Mouse (Mus musculus) heart, adult 2 months (tissue): Measurements from ENCODE around the gene Cntn1. TPM values are rescaled to one million over a fixed set of nuclear protein-coding genes. Genes with fewer than 3 reads are reported as not detected.
A peak's percentile ranks its signal among the peaks of the same experiment; 100 is the strongest.
"Not testable (repeated sequence)": the region's sequence is repeated elsewhere in the genome, so short reads cannot be mapped to it uniquely, and the experiment has no call there.

ENCODE experiments used
- DNase-seq, 2 experiments: peaks; one replicate each; pipeline ENCODE4 v3.0.0; 2021
- H3K27ac ChIP-seq: fragments of 200-600 bp; 2 replicates; pipeline ENCODE4 v1.8.1; 2022
- H3K27me3 ChIP-seq: fragments of 200-500 bp; 2 replicates; pipeline ENCODE4 v1.6.1; 2012; ENCODE audit warnings: mild to moderate bottlenecking, low read length, inconsistent platforms, mixed read lengths; ENCODE audit not compliant: control insufficient read depth, insufficient read depth
- H3K36me3 ChIP-seq: fragments of 200-500 bp; 2 replicates; pipeline ENCODE4 v1.6.1; 2012; ENCODE audit warnings: low read length, inconsistent platforms; ENCODE audit not compliant: control insufficient read depth, insufficient read depth
- H3K4me1 ChIP-seq: fragments of 200-500 bp; 2 replicates; pipeline ENCODE4 v1.6.1; 2011; ENCODE audit warnings: low read length; ENCODE audit not compliant: control insufficient read depth, insufficient read depth
- H3K4me3 ChIP-seq: fragments of 200-600 bp; 2 replicates; pipeline ENCODE4 v1.8.1; 2022
- H3K79me2 ChIP-seq: fragments of 200-500 bp; replicated peaks from 2 replicates; pipeline ENCODE4 v1.6.1; 2012; ENCODE audit warnings: mild to moderate bottlenecking, inconsistent platforms, low read length, moderate library complexity, mixed read lengths; ENCODE audit not compliant: control insufficient read depth, insufficient read depth
- H3K9ac ChIP-seq: fragments of 200-500 bp; 2 replicates; pipeline ENCODE4 v1.6.1; 2012; ENCODE audit warnings: low read depth, mild to moderate bottlenecking, control low read depth, inconsistent platforms, low read length, mixed read lengths
- CTCF ChIP-seq: fragments of 200-600 bp; IDR thresholded peaks from 2 replicates; pipeline ENCODE4 v1.8.1; 2022; ENCODE audit warnings: antibody characterized with exemption, mild to moderate bottlenecking, moderate library complexity
- EP300 ChIP-seq: fragments of 200-500 bp; IDR thresholded peaks from 2 replicates; pipeline ENCODE4 v1.6.1; 2011; ENCODE audit warnings: low read depth, low read length, control low read depth; ENCODE audit not compliant: insufficient read depth
- POLR2A ChIP-seq: fragments of 200-500 bp; IDR thresholded peaks from 2 replicates; pipeline ENCODE4 v1.6.1; 2011; ENCODE audit warnings: mild to moderate bottlenecking, low read depth, low read length, control low read depth; ENCODE audit not compliant: insufficient read depth
- WGBS: fragments of 180-500 bp; shearing (Covaris S2); methylation state at CpG from one replicate; pipeline ENCODE4 v1.1.7; 2018; 5-methylcytosine and 5-hydroxymethylcytosine counted together
- intact Hi-C: fragments of 180-260 bp; cut with DNase I; formaldehyde crosslinking; loops from one replicate; pipeline ENCODE4 v1.15.1; 2025
- polyA plus RNA-seq: library from polyadenylated mRNA; depleted of rRNA; stranded (reverse); fragments of >200 nt; gene quantifications from 2 replicates; pipeline ENCODE4 v1.2.3, GENCODE M21; 2012
- total RNA-seq, 2 experiments: library from RNA; stranded (reverse); gene quantifications; 2 replicates each; pipeline ENCODE4 v1.2.3; 2021

Gene Cntn1
- total and polyA plus RNA-seq, 3 experiments: 0.05 to 0.11 (median 0.08) TPM

- intact Hi-C loops: no loop called here
- DNase-seq: no peak
- no peak for TF ChIP-seq EP300
- no peak for TF ChIP-seq POLR2A
- no peak for TF ChIP-seq CTCF
- H3K36me3 ChIP-seq: no peaks in the 10 kb centered on the region
- no peak overlapping the region for H3K9ac ChIP-seq
- H3K4me3 ChIP-seq: no peak overlapping the region
- no peaks in the 10 kb centered on the region for H3K27me3 ChIP-seq
- no peaks in the 10 kb centered on the region for H3K4me1 ChIP-seq
- 80% methylated on average over 2 of the region's 2 CpGs for WGBS
- no peaks in the 10 kb centered on the region for H3K79me2 ChIP-seq
- H3K27ac ChIP-seq: no peak overlapping the region
Observed at GRCm38 (mm10) chr15:92341424-92341823, 290.5 kb downstream of the Cntn1 start.

DNA sequence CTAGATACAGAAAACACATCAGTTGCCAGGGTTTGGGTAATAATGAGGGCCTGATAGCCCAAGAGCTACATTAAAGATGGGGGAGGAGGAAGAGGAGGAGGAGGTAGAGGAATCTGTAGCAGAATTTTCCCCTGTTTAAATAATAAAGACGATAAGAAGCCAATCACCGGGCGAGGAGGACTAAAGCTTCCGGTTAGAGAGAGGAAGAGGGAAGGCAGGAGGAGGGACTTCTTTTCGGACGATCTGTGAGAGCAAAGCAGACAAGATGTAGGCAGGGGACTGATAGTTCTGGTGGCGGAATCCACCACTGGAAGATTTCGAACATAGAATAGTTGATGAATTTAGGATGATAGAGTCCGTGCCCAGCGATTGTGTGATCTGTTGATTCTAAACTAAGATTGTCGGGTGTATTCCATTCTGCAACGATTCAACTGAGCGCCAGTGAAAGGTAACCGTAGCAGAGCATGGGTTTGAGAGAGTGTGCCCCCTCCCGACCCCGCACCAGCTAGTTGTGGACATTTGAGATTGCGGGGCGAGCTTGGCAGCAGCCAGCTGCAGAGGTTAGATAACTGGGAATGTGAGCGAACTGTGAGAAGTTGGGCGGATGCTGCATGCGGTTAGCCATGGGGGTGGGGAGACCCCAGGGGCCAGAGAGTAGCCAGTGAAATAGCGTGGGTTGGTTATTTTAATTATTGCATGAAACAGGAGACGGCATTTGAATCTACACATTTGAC, 293.3 kb downstream of the Cntn1 start:
- intact Hi-C loops: no loop called here
- no peak overlapping the region for H3K27ac ChIP-seq
- no peaks in the 10 kb centered on the region for H3K27me3 ChIP-seq
- H3K79me2 ChIP-seq: no peaks in the 10 kb centered on the region
- no peak for DNase-seq
- H3K4me3 ChIP-seq: peak overlapping the region; percentile 22; the same call in 1 of the 2 replicates
- H3K36me3 ChIP-seq: no peaks in the 10 kb centered on the region
- TF ChIP-seq CTCF: no peak
- 0 out of 2 replicates have a peak, but pooled peaks have one; percentile 20 for TF ChIP-seq POLR2A
- peak overlapping the region; percentile 61 for H3K9ac ChIP-seq
- 51% methylated on average over 23 of the region's 23 CpGs for WGBS
- no peaks in the 10 kb centered on the region for H3K4me1 ChIP-seq

DNA sequence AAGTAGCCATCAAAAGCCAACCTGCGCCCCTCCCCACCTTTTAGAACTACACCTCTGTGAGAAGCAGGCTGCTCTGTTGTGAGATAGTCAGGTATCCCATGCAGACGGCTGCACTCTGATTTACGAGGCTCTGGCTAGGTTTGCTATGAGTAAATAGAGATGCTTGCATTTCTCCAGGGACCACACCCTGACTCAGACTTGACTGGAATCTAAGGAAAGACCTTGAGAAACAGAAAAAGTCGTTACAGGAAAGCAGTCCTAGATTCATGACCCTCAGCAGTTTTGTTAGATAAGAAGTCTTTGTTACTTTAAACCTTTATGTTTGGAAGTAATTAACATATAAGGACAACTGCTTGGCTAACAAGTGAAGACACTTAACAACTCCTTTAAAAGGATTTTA, 296.5 kb downstream of the Cntn1 start:
- Histone ChIP-seq H3K27ac (no peak overlapping the region), H3K9ac (no peak overlapping the region), H3K27me3 (no peaks in the 10 kb centered on the region), H3K4me3 (no peak overlapping the region), H3K79me2 (no peaks in the 10 kb centered on the region), H3K4me1 (no peaks in the 10 kb centered on the region), H3K36me3 (no peaks in the 10 kb centered on the region)
- intact Hi-C loops: no loop called here
- no peak for DNase-seq
- WGBS: 51% methylated on average over 4 of the region's 4 CpGs
- TF ChIP-seq EP300: no peak
- TF ChIP-seq CTCF: no peak
- no peak for TF ChIP-seq POLR2A

DNA sequence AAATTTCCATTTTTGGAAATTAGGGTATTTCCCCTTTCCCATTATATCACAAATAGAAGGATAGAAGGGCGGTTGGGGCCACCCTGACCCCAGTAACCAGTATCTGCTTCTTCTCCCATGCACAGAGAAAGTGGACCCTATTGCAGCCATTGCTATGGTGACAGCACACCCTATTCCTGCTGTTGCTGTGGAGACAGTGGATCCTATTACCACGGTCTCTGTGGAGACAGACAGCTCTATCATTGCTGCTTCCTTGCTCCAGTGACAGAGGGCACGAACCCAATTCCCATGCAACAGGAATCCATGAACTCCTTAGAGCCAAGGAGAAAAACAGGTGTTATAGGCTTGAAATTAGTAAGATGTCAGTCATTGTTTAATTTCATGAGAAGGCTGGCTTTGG, 296.9 kb downstream of the Cntn1 start:
- intact Hi-C loops: no loop called here
- H3K27me3 ChIP-seq: no peaks in the 10 kb centered on the region
- H3K4me3 ChIP-seq: no peak overlapping the region
- TF ChIP-seq EP300 (no peak), CTCF (no peak), POLR2A (no peak)
- no peak overlapping the region for H3K27ac ChIP-seq
- H3K4me1 ChIP-seq: no peaks in the 10 kb centered on the region
- no peak for DNase-seq
- no peaks in the 10 kb centered on the region for H3K36me3 ChIP-seq
- 52% methylated on average over 3 of the region's 3 CpGs for WGBS
- H3K79me2 ChIP-seq: no peaks in the 10 kb centered on the region
- no peak overlapping the region for H3K9ac ChIP-seq

GRCm38 (mm10) chr15:92348453-92348852, 297.5 kb downstream of the Cntn1 start:
- H3K9ac ChIP-seq, H3K79me2 ChIP-seq, H3K36me3 ChIP-seq, H3K27ac ChIP-seq, H3K27me3 ChIP-seq, H3K4me1 ChIP-seq, DNase-seq, intact Hi-C loops, H3K4me3 ChIP-seq: not testable (repeated sequence)

DNA sequence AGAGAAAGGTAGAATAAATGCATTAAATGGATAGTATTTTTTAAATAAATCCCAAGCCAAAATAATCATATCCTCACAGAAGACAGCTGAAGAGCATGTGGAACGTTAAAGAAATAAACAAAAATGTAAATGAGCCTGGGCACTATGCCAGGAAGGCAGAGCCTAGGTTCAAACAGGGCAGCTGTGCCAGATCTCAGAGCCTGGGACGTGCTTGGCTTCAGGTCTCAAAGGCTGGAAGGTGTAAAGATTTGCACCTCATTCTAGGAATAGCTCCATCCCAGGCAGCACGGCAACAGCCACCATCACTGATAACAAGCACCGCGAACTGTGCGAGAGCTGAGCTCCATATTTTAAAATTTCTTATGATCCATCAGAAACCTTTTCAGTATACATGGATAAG, 313.2 kb downstream of the Cntn1 start:
- no peak overlapping the region for H3K4me3 ChIP-seq
- peaks cover 2% of the 10 kb centered on the region; the same call in 1 of the 2 replicates for H3K36me3 ChIP-seq
- intact Hi-C loops: no loop called here
- no peak for TF ChIP-seq POLR2A
- no peak for TF ChIP-seq EP300
- no peak for TF ChIP-seq CTCF
- H3K27ac ChIP-seq: peak overlapping the region; percentile 65
- no peaks in the 10 kb centered on the region for H3K79me2 ChIP-seq
- peak; percentile 40 to 56 for DNase-seq
- no peaks in the 10 kb centered on the region; the same call in none of the 2 replicates for H3K4me1 ChIP-seq
- no peak overlapping the region for H3K9ac ChIP-seq
- WGBS: 30% methylated on average over 6 of the region's 6 CpGs
- H3K27me3 ChIP-seq: no peaks in the 10 kb centered on the region
